In genomic region chr19:21227754-21228153, GRCm38 (mm10) we compare ENCODE assay signal across 22 mouse cellular contexts. TPM values are rescaled to one million over a fixed set of nuclear protein-coding genes. Genes with fewer than 3 reads are reported as not detected.
A peak's percentile ranks its signal among the peaks of the same experiment; 100 is the strongest.
DNase-seq lines count a peak whose midpoint lies in the region; ATAC-seq and TF ChIP-seq lines count a peak whose summit lies in the region.
"Had no signal": no experiment of that assay in that cellular context is flagged by ENCODE, and none has a peak within 500 bp of the region (broad histone marks: within the 10 kb centered on the region; RNA-seq: fewer than 3 reads in every experiment).

No protein-coding gene starts in this region.

- no peak overlapping the region for H3K4me2 ChIP-seq in stomach, embryonic 16.5 days (ENCODE audit: low read depth, low read length)
- no peak overlapping the region for H3K4me2 ChIP-seq in stomach, postnatal 0 days (replicated peaks; ENCODE audit: low read depth)
- H3K4me2 ChIP-seq: embryonic facial prominence, embryonic 12.5 days; forebrain, embryonic 15.5 days; heart, embryonic 12.5 days; hindbrain, embryonic 14.5 days; liver, embryonic 12.5 days had no signal

- 33% methylated on average over 2 of the region's 2 CpGs for WGBS in stomach, embryonic 16.5 days
- WGBS in stomach, postnatal 0 days = 29% methylated on average over 2 of the region's 2 CpGs

- no peak overlapping the region for H3K27ac ChIP-seq in stomach, embryonic 16.5 days (ENCODE audit: low read length)
- no peak overlapping the region for H3K27ac ChIP-seq in stomach, postnatal 0 days (replicated peaks)
- H3K27ac ChIP-seq: embryonic facial prominence, embryonic 12.5 days; forebrain, embryonic 15.5 days; heart, adult 2 months; hindbrain, embryonic 14.5 days; layer of hippocampus, adult 2 months; liver, embryonic 12.5 days had no signal

- no peaks in the 10 kb centered on the region for H3K36me3 ChIP-seq in stomach, embryonic 16.5 days (ENCODE audit: control insufficient read depth, insufficient read depth, low read length)
- H3K36me3 ChIP-seq in stomach, postnatal 0 days (ENCODE audit: control insufficient read depth, insufficient read depth, low read length) = no peaks in the 10 kb centered on the region
- H3K36me3 ChIP-seq: embryonic facial prominence, embryonic 12.5 days; forebrain, embryonic 15.5 days; heart, embryonic 12.5 days; liver, embryonic 12.5 days had no signal

- H3K4me3 ChIP-seq in stomach, embryonic 16.5 days (replicated peaks; ENCODE audit: low read length) = no peak overlapping the region
- no peak overlapping the region for H3K4me3 ChIP-seq in stomach, postnatal 0 days (ENCODE audit: low read depth, low read length)
- H3K4me3 ChIP-seq: embryonic facial prominence, embryonic 12.5 days; forebrain, embryonic 15.5 days; heart, adult 2 months; heart, embryonic 12.5 days; layer of hippocampus, adult 2 months; liver, embryonic 12.5 days; megakaryocyte, embryonic 14.5 days had no signal

- TF ChIP-seq CTCF in stomach, postnatal 0 days (IDR thresholded peaks at IDR 0.05; ENCODE audit: low read depth) = no peak

- TF ChIP-seq EP300 in stomach, postnatal 0 days (optimal IDR thresholded peaks at IDR 0.05) = no peak

- intact Hi-C loops in left cerebral cortex, postnatal 14 days (cut with DNase I) = no loop called here

- peak; percentile 50; the same call in 1 of the 2 replicates for ATAC-seq in frontal cortex, adult (ENCODE audit: low TSS enrichment)
- 0 out of 2 replicates have a peak, but pooled peaks have one; percentile 10 for ATAC-seq in stomach, embryonic 16.5 days (ENCODE audit: insufficient read depth, low FRiP score)
- no peak for ATAC-seq in stomach, postnatal 0 days (ENCODE audit: low FRiP score, low TSS enrichment)
- ATAC-seq: forebrain, embryonic 15.5 days; intestine, postnatal 0 days; liver, embryonic 12.5 days had no signal

- H3K27me3 ChIP-seq in stomach, embryonic 16.5 days (ENCODE audit: control insufficient read depth, insufficient read depth, low read length) = no peaks in the 10 kb centered on the region
- H3K27me3 ChIP-seq in stomach, postnatal 0 days (ENCODE audit: control insufficient read depth, insufficient read depth, low read length) = no peaks in the 10 kb centered on the region
- H3K27me3 ChIP-seq: embryonic facial prominence, embryonic 12.5 days; forebrain, embryonic 15.5 days; heart, embryonic 12.5 days; liver, embryonic 12.5 days; megakaryocyte, embryonic 14.5 days had no signal

- H3K9me3 ChIP-seq in stomach, embryonic 16.5 days (replicated peaks; ENCODE audit: control insufficient read depth, low read length) = no peaks in the 10 kb centered on the region
- H3K9me3 ChIP-seq in stomach, postnatal 0 days (ENCODE audit: control insufficient read depth, low read length) = no peaks in the 10 kb centered on the region
- H3K9me3 ChIP-seq: embryonic facial prominence, embryonic 12.5 days; forebrain, embryonic 15.5 days; heart, embryonic 12.5 days; liver, embryonic 12.5 days; megakaryocyte, embryonic 14.5 days had no signal

- no peak for DNase-seq in frontal cortex, adult 2 months (ENCODE audit: extremely low spot score in 1 of 2, low spot score in 1 of 2)
- DNase-seq in left cerebral cortex, postnatal 14 days (ENCODE audit: low spot score in 2 of 2) = peak; percentile 3 to 9
- no peak for DNase-seq in left cerebral cortex, adult 18-20 months (ENCODE audit: low spot score in 2 of 2)
- no peak for DNase-seq in stomach, postnatal 0 days (ENCODE audit: low spot score)
- DNase-seq in cerebellum, adult 18-20 months = no peak
- DNase-seq: cerebellum, adult 8-10 months; heart, postnatal 4 days; midbrain, embryonic 14.5 days; thymus, adult 18-20 months; thymus, postnatal 25 days had no signal

- no peak overlapping the region for H3K9ac ChIP-seq in stomach, embryonic 16.5 days (ENCODE audit: low read length)
- H3K9ac ChIP-seq in stomach, postnatal 0 days (ENCODE audit: low read length) = no peak overlapping the region
- H3K9ac ChIP-seq: embryonic facial prominence, embryonic 12.5 days; forebrain, embryonic 15.5 days; heart, embryonic 12.5 days; hindbrain, embryonic 14.5 days; liver, embryonic 12.5 days; liver, postnatal 0 days had no signal

- peaks cover 7% of the 10 kb centered on the region for H3K4me1 ChIP-seq in stomach, embryonic 16.5 days (ENCODE audit: control insufficient read depth, insufficient read depth, low read length)
- H3K4me1 ChIP-seq in stomach, postnatal 0 days (replicated peaks; ENCODE audit: control insufficient read depth, insufficient read depth) = no peaks in the 10 kb centered on the region
- H3K4me1 ChIP-seq: embryonic facial prominence, embryonic 12.5 days; forebrain, embryonic 15.5 days; heart, embryonic 12.5 days; liver, embryonic 12.5 days had no signal

RNA-seq across cellular contexts. Expression of gene Zfand5, which starts 44.3 kb away (rescaled TPM):
- polyA plus RNA-seq in frontal cortex, adult 2 months (2012; rRNA removed) = 123 and 146 TPM in 2 replicates
- 100 to 1,000 TPM; 169 to 171 TPM for total RNA-seq in left cerebral cortex, postnatal 14 days (2021)
- total RNA-seq in left cerebral cortex, adult 18-20 months (2021) = 100 to 1,000 TPM; 169 to 175 TPM
- 49.2 and 54.5 TPM in 2 replicates for polyA plus RNA-seq in stomach, embryonic 16.5 days (2015; fragmentation: Nextera tagmentation; extraction: Ambion mirVana)
- 82.5 and 93.5 TPM in 2 replicates for polyA plus RNA-seq in stomach, postnatal 0 days (2015; fragmentation: Nextera tagmentation; extraction: Ambion mirVana)

Comparison
In these comparisons a context has a peak if more than half of its experiments do, and no peak if none do; other contexts are left out.
1. DNase-seq: peak in left cerebral cortex, postnatal 14 days (2 of 2); none in frontal cortex, adult 2 months (0 of 2), left cerebral cortex, adult 18-20 months (0 of 2), stomach, postnatal 0 days (single experiment) and cerebellum, adult 18-20 months (0 of 2).